Mouse (Mus musculus): ENCODE data around the gene Col4a1.

Gene Col4a1

GRCm38 (mm10) chr8:11230277-11230676, 82.3 kb downstream of the Col4a1 start:
- DNase-seq (ENCODE audit: low spot score), result no peak

GRCm38 (mm10) chr8:11227421-11227820, 85.2 kb downstream of the Col4a1 start:
- DNase-seq (ENCODE audit: low spot score), result no peak

GRCm38 (mm10) chr8:11225577-11226434, 86.8 kb downstream of the Col4a1 start:
- no peak for DNase-seq (ENCODE audit: low spot score)

GRCm38 (mm10) chr8:11224178-11224577, 88.4 kb downstream of the Col4a1 start:
- no peak for DNase-seq (ENCODE audit: low spot score)

GRCm38 (mm10) chr8:11221353-11221752, 91.3 kb downstream of the Col4a1 start:
- no peak for DNase-seq (ENCODE audit: low spot score)

GRCm38 (mm10) chr8:11219282-11219681, 93.3 kb downstream of the Col4a1 start:
- DNase-seq (ENCODE audit: low spot score), result no peak

- DNase-seq (ENCODE audit: low spot score), result no peak
Measured at GRCm38 (mm10) chr8:11215231-11215630, 97.4 kb downstream of the Col4a1 start.

- DNase-seq (ENCODE audit: low spot score), result no peak
Measured at GRCm38 (mm10) chr8:11206509-11206908, 106.1 kb downstream of the Col4a1 start.

- DNase-seq (ENCODE audit: low spot score), result no peak
Measured at GRCm38 (mm10) chr8:11205532-11205931, 107.1 kb downstream of the Col4a1 start.

- no peak for DNase-seq (ENCODE audit: low spot score)
Measured at GRCm38 (mm10) chr8:11203260-11204110, 109.1 kb downstream of the Col4a1 start.

- DNase-seq (ENCODE audit: low spot score), result no peak
Measured at GRCm38 (mm10) chr8:11198650-11199049, 114.0 kb downstream of the Col4a1 start.

GRCm38 (mm10) chr8:11197988-11198387, 114.6 kb downstream of the Col4a1 start:
- DNase-seq (ENCODE audit: low spot score), result no peak

- no peak for DNase-seq (ENCODE audit: low spot score)
Measured at GRCm38 (mm10) chr8:11197261-11197660, 115.4 kb downstream of the Col4a1 start.

- no peak for DNase-seq (ENCODE audit: low spot score)
Measured at GRCm38 (mm10) chr8:11192719-11193324, 119.8 kb downstream of the Col4a1 start.

GRCm38 (mm10) chr8:11187581-11188271, 124.9 kb downstream of the Col4a1 start:
- no peak for DNase-seq (ENCODE audit: low spot score)

- no peak for DNase-seq (ENCODE audit: low spot score)
Measured at GRCm38 (mm10) chr8:11186456-11186855, 126.2 kb downstream of the Col4a1 start.

GRCm38 (mm10) chr8:11185672-11186071, 127.0 kb downstream of the Col4a1 start:
- no peak for DNase-seq (ENCODE audit: low spot score)

GRCm38 (mm10) chr8:11183611-11184031, 129.0 kb downstream of the Col4a1 start:
- no peak for DNase-seq (ENCODE audit: low spot score)

GRCm38 (mm10) chr8:11182606-11183005, 130.0 kb downstream of the Col4a1 start:
- no peak for DNase-seq (ENCODE audit: low spot score)

- DNase-seq (ENCODE audit: low spot score), result no peak
Measured at GRCm38 (mm10) chr8:11182148-11182484, 130.5 kb downstream of the Col4a1 start.

- no peak for DNase-seq (ENCODE audit: low spot score)
Measured at GRCm38 (mm10) chr8:11181420-11182147, 131.0 kb downstream of the Col4a1 start.

All from ovary, adult 18-20 months (tissue).